Mouse (Mus musculus) midbrain, embryonic 10.5 days (tissue): ENCODE measurements around the gene Zcchc24. TPM values are rescaled to one million over a fixed set of nuclear protein-coding genes. Genes with fewer than 3 reads are reported as not detected.
A peak's percentile ranks its signal among the peaks of the same experiment; 100 is the strongest.

Experiments used
- DNase-seq: peaks from one replicate; pipeline ENCODE4 v3.0.0-alpha.2; 2017; ENCODE audit warnings: low spot score
- H3K27ac ChIP-seq: fragments of 300-500 bp; sonication (generic); replicated peaks from 2 replicates; pipeline ENCODE4 v1.5.1; 2016; ENCODE audit warnings: mild to moderate bottlenecking
- H3K27me3 ChIP-seq: fragments of 300-500 bp; sonication (generic); 2 replicates; pipeline ENCODE4 v1.6.1; 2016; ENCODE audit warnings: low read depth, mild to moderate bottlenecking; ENCODE audit not compliant: poor library complexity, severe bottlenecking
- H3K36me3 ChIP-seq: fragments of 300-500 bp; sonication (generic); 2 replicates; pipeline ENCODE4 v1.6.1; 2016; ENCODE audit warnings: mild to moderate bottlenecking, moderate library complexity
- H3K4me1 ChIP-seq: fragments of 300-500 bp; sonication (generic); 2 replicates; pipeline ENCODE4 v1.6.1; 2016
- H3K4me3 ChIP-seq: fragments of 300-500 bp; sonication (generic); 2 replicates; pipeline ENCODE4 v1.5.1; 2016; ENCODE audit warnings: mild to moderate bottlenecking, moderate library complexity
- H3K9me3 ChIP-seq: fragments of 300-500 bp; sonication (generic); replicated peaks from 2 replicates; pipeline ENCODE4 v1.6.1; 2016; ENCODE audit warnings: mild to moderate bottlenecking
- WGBS: fragments of 180-500 bp; shearing (Covaris S2); methylation state at CpG from one replicate; pipeline ENCODE4 v1.1.7; 2016; 5-methylcytosine and 5-hydroxymethylcytosine counted together
- polyA plus RNA-seq: library from polyadenylated mRNA; unstranded; fragments of >200 nt; fragmentation: Nextera tagmentation; extraction: Ambion mirVana; gene quantifications from 2 replicates; pipeline ENCODE4 v1.2.1, GENCODE M21; 2016

Gene Zcchc24
- polyA plus RNA-seq, 1 experiment from 2014 or later, result 6.4 TPM

- H3K9me3 ChIP-seq, result no peaks in the 10 kb centered on the region
Observed at GRCm38 (mm10) chr14:25754531-25755484, 14.0 kb downstream of the Zcchc24 start.

GRCm38 (mm10) chr14:25753021-25753420 lies 15.8 kb downstream of the Zcchc24 start:
- Histone ChIP-seq H3K4me1 (peaks cover 32% of the 10 kb centered on the region), H3K36me3 (no peaks in the 10 kb centered on the region)

More at GRCm38 (mm10) chr14:25754531-25755484, 14.0 kb downstream of the Zcchc24 start:
- WGBS, result 39% methylated on average over 19 of the region's 19 CpGs
- Histone ChIP-seq H3K4me3 (no peak overlapping the region), H3K27ac (no peak overlapping the region), H3K4me1 (peaks cover 21% of the 10 kb centered on the region), H3K36me3 (no peaks in the 10 kb centered on the region), H3K27me3 (peaks cover 7% of the 10 kb centered on the region; the same call in 1 of the 2 replicates)
- no peak for DNase-seq

GRCm38 (mm10) chr14:25751067-25751466 lies 17.8 kb downstream of the Zcchc24 start:
- peaks cover 32% of the 10 kb centered on the region for H3K4me1 ChIP-seq
- no peak overlapping the region for H3K27ac ChIP-seq
- H3K27me3 ChIP-seq, result peaks cover 7% of the 10 kb centered on the region; the same call in 1 of the 2 replicates
- no peaks in the 10 kb centered on the region for H3K36me3 ChIP-seq
- H3K4me3 ChIP-seq, result no peak overlapping the region
- no peaks in the 10 kb centered on the region for H3K9me3 ChIP-seq
- no peak for DNase-seq
- 90% methylated on average over 5 of the region's 5 CpGs for WGBS

More at GRCm38 (mm10) chr14:25753021-25753420, 15.8 kb downstream of the Zcchc24 start:
- 36% methylated on average over 5 of the region's 5 CpGs for WGBS
- Histone ChIP-seq H3K27me3 (peaks cover 7% of the 10 kb centered on the region; the same call in 1 of the 2 replicates), H3K4me3 (no peak overlapping the region), H3K27ac (no peak overlapping the region), H3K9me3 (no peaks in the 10 kb centered on the region)
- no peak for DNase-seq

GRCm38 (mm10) chr14:25750448-25751015 lies 18.3 kb downstream of the Zcchc24 start:
- peaks cover 29% of the 10 kb centered on the region for H3K4me1 ChIP-seq

GRCm38 (mm10) chr14:25749143-25749909 lies 19.5 kb downstream of the Zcchc24 start:
- no peak for DNase-seq
- no peaks in the 10 kb centered on the region for H3K27me3 ChIP-seq

More at GRCm38 (mm10) chr14:25750448-25751015, 18.3 kb downstream of the Zcchc24 start:
- Histone ChIP-seq H3K36me3 (no peaks in the 10 kb centered on the region), H3K4me3 (no peak overlapping the region), H3K9me3 (no peaks in the 10 kb centered on the region), H3K27ac (no peak overlapping the region), H3K27me3 (peaks cover 2% of the 10 kb centered on the region; the same call in 1 of the 2 replicates)
- 88% methylated on average over 2 of the region's 2 CpGs for WGBS
- no peak for DNase-seq

GRCm38 (mm10) chr14:25747996-25748756 lies 20.7 kb downstream of the Zcchc24 start:
- H3K27ac ChIP-seq, result 0 out of 2 replicates have a peak overlapping the region, but pooled peaks have one; percentile 7
- H3K4me3 ChIP-seq, result no peak overlapping the region
- peaks cover 15% of the 10 kb centered on the region for H3K4me1 ChIP-seq
- no peaks in the 10 kb centered on the region for H3K9me3 ChIP-seq
- no peaks in the 10 kb centered on the region for H3K27me3 ChIP-seq
- DNase-seq, result no peak
- WGBS, result 80% methylated on average over 7 of the region's 7 CpGs
- no peaks in the 10 kb centered on the region for H3K36me3 ChIP-seq

More at GRCm38 (mm10) chr14:25749143-25749909, 19.5 kb downstream of the Zcchc24 start:
- 52% methylated on average over 13 of the region's 13 CpGs for WGBS
- peaks cover 17% of the 10 kb centered on the region for H3K4me1 ChIP-seq
- no peak overlapping the region for H3K4me3 ChIP-seq
- H3K9me3 ChIP-seq, result no peaks in the 10 kb centered on the region
- H3K27ac ChIP-seq, result 0 out of 2 replicates have a peak overlapping the region, but pooled peaks have one; percentile 14
- H3K36me3 ChIP-seq, result no peaks in the 10 kb centered on the region

GRCm38 (mm10) chr14:25746971-25747945 lies 21.6 kb downstream of the Zcchc24 start:
- peaks cover 13% of the 10 kb centered on the region for H3K4me1 ChIP-seq
- H3K36me3 ChIP-seq, result no peaks in the 10 kb centered on the region
- H3K4me3 ChIP-seq, result no peak overlapping the region
- no peaks in the 10 kb centered on the region for H3K9me3 ChIP-seq
- DNase-seq, result no peak
- no peak overlapping the region for H3K27ac ChIP-seq
- 83% methylated on average over 21 of the region's 21 CpGs for WGBS
- H3K27me3 ChIP-seq, result no peaks in the 10 kb centered on the region

GRCm38 (mm10) chr14:25746371-25746770 lies 22.5 kb downstream of the Zcchc24 start:
- no peak overlapping the region for H3K27ac ChIP-seq
- H3K9me3 ChIP-seq, result no peaks in the 10 kb centered on the region
- 88% methylated on average over 6 of the region's 6 CpGs for WGBS
- no peak overlapping the region for H3K4me3 ChIP-seq
- no peaks in the 10 kb centered on the region for H3K27me3 ChIP-seq
- H3K36me3 ChIP-seq, result no peaks in the 10 kb centered on the region
- DNase-seq, result no peak
- peaks cover 13% of the 10 kb centered on the region for H3K4me1 ChIP-seq

GRCm38 (mm10) chr14:25745365-25746184 lies 23.3 kb downstream of the Zcchc24 start:
- no peak for DNase-seq
- 72% methylated on average over 11 of the region's 11 CpGs for WGBS
- peaks cover 13% of the 10 kb centered on the region for H3K4me1 ChIP-seq
- H3K27me3 ChIP-seq, result no peaks in the 10 kb centered on the region
- H3K36me3 ChIP-seq, result no peaks in the 10 kb centered on the region
- no peak overlapping the region for H3K27ac ChIP-seq
- no peaks in the 10 kb centered on the region for H3K9me3 ChIP-seq
- no peak overlapping the region for H3K4me3 ChIP-seq

GRCm38 (mm10) chr14:25742943-25743342 lies 25.9 kb downstream of the Zcchc24 start:
- no peaks in the 10 kb centered on the region for H3K27me3 ChIP-seq
- H3K9me3 ChIP-seq, result no peaks in the 10 kb centered on the region
- peaks cover 9% of the 10 kb centered on the region for H3K4me1 ChIP-seq
- no peak overlapping the region for H3K4me3 ChIP-seq
- 95% methylated on average over 5 of the region's 5 CpGs for WGBS
- H3K27ac ChIP-seq, result no peak overlapping the region
- no peaks in the 10 kb centered on the region for H3K36me3 ChIP-seq
- no peak for DNase-seq
